Mouse (Mus musculus) heart, embryonic 12.5 days (tissue): ENCODE measurements around the gene Rap1gap. TPM values are rescaled to one million over a fixed set of nuclear protein-coding genes. Genes with fewer than 3 reads are reported as not detected.
A peak's percentile ranks its signal among the peaks of the same experiment; 100 is the strongest.

Source experiments
- ATAC-seq: fragments of 200-750 bp; cut with Nextera tagmentation; 2 replicates; pipeline ENCODE4 v1.8.0; 2017; ENCODE audit warnings: moderate TSS enrichment, moderate library complexity; ENCODE audit not compliant: insufficient number of reproducible peaks, low FRiP score
- H3K27ac ChIP-seq: fragments of 300-500 bp; sonication (generic); 2 replicates; pipeline ENCODE4 v1.5.1; 2016; ENCODE audit warnings: mild to moderate bottlenecking, moderate library complexity; ENCODE audit not compliant: poor library complexity, severe bottlenecking
- H3K27me3 ChIP-seq: fragments of 300-500 bp; sonication (generic); replicated peaks from 2 replicates; pipeline ENCODE4 v1.6.1; 2016; ENCODE audit warnings: mild to moderate bottlenecking, moderate library complexity
- H3K36me3 ChIP-seq: fragments of 300-500 bp; sonication (generic); 2 replicates; pipeline ENCODE4 v1.6.1; 2016; ENCODE audit warnings: mild to moderate bottlenecking, moderate library complexity
- H3K4me1 ChIP-seq: fragments of 300-500 bp; sonication (generic); replicated peaks from 2 replicates; pipeline ENCODE4 v1.6.1; 2016; ENCODE audit warnings: mild to moderate bottlenecking
- H3K4me2 ChIP-seq: fragments of 300-500 bp; sonication (generic); 2 replicates; pipeline ENCODE4 v1.6.1; 2016; ENCODE audit warnings: mild to moderate bottlenecking, moderate library complexity
- H3K4me3 ChIP-seq: fragments of 300-500 bp; sonication (generic); 2 replicates; pipeline ENCODE4 v1.5.1; 2016; ENCODE audit warnings: mild to moderate bottlenecking
- H3K9ac ChIP-seq: fragments of 300-500 bp; sonication (generic); 2 replicates; pipeline ENCODE4 v1.6.1; 2016; ENCODE audit warnings: mild to moderate bottlenecking, moderate library complexity
- H3K9me3 ChIP-seq: fragments of 300-500 bp; sonication (generic); replicated peaks from 2 replicates; pipeline ENCODE4 v1.6.1; 2016; ENCODE audit warnings: mild to moderate bottlenecking, moderate library complexity
- WGBS: fragments of 180-500 bp; shearing (Covaris S2); methylation state at CpG from one replicate; pipeline ENCODE4 v1.1.7; 2016; 5-methylcytosine and 5-hydroxymethylcytosine counted together
- polyA plus RNA-seq: library from polyadenylated mRNA; unstranded; fragments of >200 nt; fragmentation: Nextera tagmentation; extraction: Ambion mirVana; gene quantifications from 2 replicates; pipeline ENCODE4 v1.2.1, GENCODE M21; 2016

The Rap1gap gene
- polyA plus RNA-seq, 1 experiment from 2014 or later: 4.3 TPM

- Histone ChIP-seq H3K4me2 (no peak overlapping the region), H3K27me3 (peaks cover 3% of the 10 kb centered on the region; the same call in 1 of the 2 replicates), H3K4me1 (peaks cover 30% of the 10 kb centered on the region), H3K4me3 (no peak overlapping the region), H3K36me3 (no peaks in the 10 kb centered on the region), H3K27ac (no peak overlapping the region), H3K9ac (no peak overlapping the region), H3K9me3 (no peaks in the 10 kb centered on the region)
- WGBS: 68% methylated on average over 4 of the region's 4 CpGs
- no peak for ATAC-seq
Observed at GRCm38 (mm10) chr4:137748726-137749125, 84.2 kb downstream of the Rap1gap start.

DNA sequence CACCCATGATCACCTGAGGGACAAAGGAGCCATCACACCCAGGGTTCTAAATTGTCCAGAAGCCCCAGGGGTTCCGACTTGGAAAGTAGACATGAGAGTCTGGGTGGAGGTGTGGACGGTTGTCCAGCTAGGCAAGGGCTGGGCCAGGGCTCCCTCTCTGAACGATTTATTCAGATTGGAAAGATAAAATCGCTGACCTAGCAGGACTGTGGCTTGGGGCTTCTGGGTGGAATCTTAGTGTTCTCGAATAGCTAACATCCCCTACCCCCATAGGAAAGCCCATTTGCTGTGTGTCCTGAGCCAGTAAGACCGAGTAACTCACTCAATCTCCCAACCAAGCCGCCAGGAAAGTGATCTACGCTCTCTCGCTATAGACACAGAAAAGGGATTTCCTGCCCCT, 85.2 kb downstream of the Rap1gap start:
- 65% methylated on average over 9 of the region's 9 CpGs for WGBS
- no peak overlapping the region for H3K27ac ChIP-seq
- no peak for ATAC-seq

DNA sequence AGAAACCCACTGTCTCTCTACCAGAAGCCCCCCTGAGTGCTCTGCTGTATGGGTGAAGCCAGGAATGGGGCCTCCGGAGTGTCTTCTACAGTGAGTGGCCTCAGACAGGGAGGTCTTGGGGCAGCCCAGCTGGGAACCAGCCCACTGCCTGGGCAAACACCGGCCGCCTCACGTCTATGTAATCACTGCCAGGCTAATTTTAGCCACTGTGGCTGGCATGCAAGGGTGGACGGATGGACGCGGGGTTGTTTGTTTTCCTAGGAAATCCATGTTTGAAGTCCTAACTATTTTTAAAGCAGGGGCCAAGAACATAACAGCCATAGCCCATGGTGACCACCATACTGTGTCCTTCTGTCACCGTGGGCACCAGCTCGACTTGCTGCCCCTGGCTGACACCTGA, 85.6 kb downstream of the Rap1gap start:
- peaks cover 30% of the 10 kb centered on the region for H3K4me1 ChIP-seq
- ATAC-seq: no peak
- H3K4me2 ChIP-seq: no peak overlapping the region
- peak overlapping the region; percentile 42; the same call in 1 of the 2 replicates for H3K9ac ChIP-seq
- 45% methylated on average over 9 of the region's 9 CpGs for WGBS
- H3K27me3 ChIP-seq: peaks cover 3% of the 10 kb centered on the region; the same call in 1 of the 2 replicates
- no peaks in the 10 kb centered on the region for H3K36me3 ChIP-seq
- no peak overlapping the region for H3K4me3 ChIP-seq
- no peaks in the 10 kb centered on the region for H3K9me3 ChIP-seq
- no peak overlapping the region for H3K27ac ChIP-seq

More for the DNA sequence above, 85.2 kb downstream of the Rap1gap start:
- no peak overlapping the region for H3K4me2 ChIP-seq
- H3K36me3 ChIP-seq: no peaks in the 10 kb centered on the region
- peaks cover 30% of the 10 kb centered on the region for H3K4me1 ChIP-seq
- no peaks in the 10 kb centered on the region for H3K9me3 ChIP-seq
- no peak overlapping the region for H3K4me3 ChIP-seq
- H3K9ac ChIP-seq: peak overlapping the region; percentile 42; the same call in 1 of the 2 replicates
- H3K27me3 ChIP-seq: peaks cover 3% of the 10 kb centered on the region; the same call in 1 of the 2 replicates

GRCm38 (mm10) chr4:137751310-137751709, 86.8 kb downstream of the Rap1gap start:
- Histone ChIP-seq H3K9ac (0 out of 2 replicates have a peak overlapping the region, but pooled peaks have one; percentile 8), H3K36me3 (no peaks in the 10 kb centered on the region), H3K27me3 (peaks cover 3% of the 10 kb centered on the region; the same call in 1 of the 2 replicates), H3K4me1 (peaks cover 30% of the 10 kb centered on the region), H3K9me3 (no peaks in the 10 kb centered on the region), H3K4me2 (peak overlapping the region; percentile 26; the same call in 1 of the 2 replicates), H3K4me3 (no peak overlapping the region), H3K27ac (peak overlapping the region; percentile 50)
- ATAC-seq: peak; percentile 94
- 46% methylated on average over 8 of the region's 8 CpGs for WGBS

- H3K4me3 ChIP-seq: no peak overlapping the region
- peak overlapping the region; percentile 50 for H3K27ac ChIP-seq
Observed at GRCm38 (mm10) chr4:137751717-137752116, 87.2 kb downstream of the Rap1gap start.

DNA sequence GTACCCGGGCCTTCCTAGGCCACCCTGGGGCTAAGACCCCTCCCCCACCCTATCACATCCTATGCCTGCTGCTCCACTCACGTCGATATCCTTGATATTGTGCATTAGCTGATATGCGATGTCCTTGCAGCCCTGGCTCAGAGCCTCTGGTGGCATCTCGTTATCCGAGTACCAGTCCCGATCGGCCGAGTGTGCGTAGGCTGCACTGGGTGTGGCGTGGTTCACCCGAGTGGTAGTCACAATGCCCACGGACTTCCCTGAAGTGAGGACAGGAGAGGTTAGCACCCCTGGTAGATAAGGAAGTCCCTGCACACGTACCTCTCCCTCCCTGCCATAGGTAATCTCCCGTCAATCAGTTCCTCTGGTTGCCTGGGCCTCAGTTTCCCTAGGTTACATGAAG, 87.9 kb downstream of the Rap1gap start:
- Histone ChIP-seq H3K9me3 (no peaks in the 10 kb centered on the region), H3K4me1 (peaks cover 30% of the 10 kb centered on the region), H3K9ac (no peak overlapping the region), H3K36me3 (no peaks in the 10 kb centered on the region), H3K4me3 (no peak overlapping the region), H3K27me3 (peaks cover 10% of the 10 kb centered on the region; the same call in 1 of the 2 replicates), H3K27ac (peak overlapping the region; percentile 50; the same call in 1 of the 2 replicates), H3K4me2 (peak overlapping the region; percentile 26)
- peak; percentile 19; the same call in 1 of the 2 replicates for ATAC-seq
- 72% methylated on average over 15 of the region's 15 CpGs for WGBS

More at GRCm38 (mm10) chr4:137751717-137752116, 87.2 kb downstream of the Rap1gap start:
- Histone ChIP-seq H3K9ac (no peak overlapping the region), H3K4me2 (peak overlapping the region; percentile 26), H3K27me3 (peaks cover 6% of the 10 kb centered on the region; the same call in 1 of the 2 replicates), H3K36me3 (no peaks in the 10 kb centered on the region), H3K9me3 (no peaks in the 10 kb centered on the region), H3K4me1 (peaks cover 30% of the 10 kb centered on the region)
- peak; percentile 67 for ATAC-seq
- WGBS: 35% methylated on average over 9 of the region's 9 CpGs

GRCm38 (mm10) chr4:137753199-137753598, 88.7 kb downstream of the Rap1gap start:
- Histone ChIP-seq H3K27ac (no peak overlapping the region), H3K27me3 (peaks cover 10% of the 10 kb centered on the region; the same call in 1 of the 2 replicates), H3K9me3 (no peaks in the 10 kb centered on the region), H3K4me2 (no peak overlapping the region), H3K9ac (no peak overlapping the region), H3K36me3 (no peaks in the 10 kb centered on the region), H3K4me3 (no peak overlapping the region), H3K4me1 (peaks cover 30% of the 10 kb centered on the region)
- WGBS: 74% methylated on average over 7 of the region's 7 CpGs
- ATAC-seq: no peak

DNA sequence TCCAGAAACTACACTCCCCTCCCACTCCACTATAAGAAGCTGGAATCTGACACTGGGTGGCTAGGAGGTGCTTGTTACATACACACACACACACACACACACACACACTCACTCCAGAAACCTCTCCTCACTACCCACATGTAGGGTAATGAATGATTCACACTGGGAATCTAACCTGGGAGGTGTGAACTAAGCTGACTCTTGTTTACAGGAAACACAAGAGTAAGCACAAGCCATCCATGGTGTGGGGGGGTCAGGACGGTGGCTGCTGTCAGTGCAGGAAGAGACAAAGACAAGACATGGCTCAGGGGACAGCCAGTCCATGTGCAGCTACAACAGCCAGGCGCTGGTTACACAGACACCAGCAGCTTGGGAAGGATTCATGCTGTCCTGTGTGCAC, 89.9 kb downstream of the Rap1gap start:
- no peak overlapping the region for H3K27ac ChIP-seq

GRCm38 (mm10) chr4:137762886-137763285, 98.4 kb downstream of the Rap1gap start:
- Histone ChIP-seq H3K9ac (no peak overlapping the region), H3K4me1 (peaks cover 23% of the 10 kb centered on the region), H3K27ac (no peak overlapping the region), H3K9me3 (no peaks in the 10 kb centered on the region), H3K4me3 (no peak overlapping the region), H3K27me3 (no peaks in the 10 kb centered on the region), H3K36me3 (no peaks in the 10 kb centered on the region), H3K4me2 (no peak overlapping the region)
- no peak for ATAC-seq
- WGBS: 83% methylated on average over 9 of the region's 9 CpGs

More for the DNA sequence above, 89.9 kb downstream of the Rap1gap start:
- Histone ChIP-seq H3K4me1 (peaks cover 30% of the 10 kb centered on the region), H3K27me3 (peaks cover 10% of the 10 kb centered on the region; the same call in 1 of the 2 replicates), H3K4me3 (no peak overlapping the region), H3K36me3 (no peaks in the 10 kb centered on the region), H3K9ac (no peak overlapping the region), H3K9me3 (no peaks in the 10 kb centered on the region), H3K4me2 (no peak overlapping the region)
- no peak for ATAC-seq
- WGBS: 78% methylated on average over 2 of the region's 2 CpGs

- WGBS: 63% methylated on average over 8 of the region's 8 CpGs
- no peak overlapping the region for H3K27ac ChIP-seq
- H3K9ac ChIP-seq: no peak overlapping the region
- H3K9me3 ChIP-seq: no peaks in the 10 kb centered on the region
- no peak overlapping the region for H3K4me2 ChIP-seq
- H3K4me3 ChIP-seq: no peak overlapping the region
- no peaks in the 10 kb centered on the region for H3K36me3 ChIP-seq
- ATAC-seq: no peak
- peaks cover 23% of the 10 kb centered on the region for H3K4me1 ChIP-seq
- H3K27me3 ChIP-seq: no peaks in the 10 kb centered on the region
Observed at GRCm38 (mm10) chr4:137763920-137764495, 99.5 kb downstream of the Rap1gap start.

DNA sequence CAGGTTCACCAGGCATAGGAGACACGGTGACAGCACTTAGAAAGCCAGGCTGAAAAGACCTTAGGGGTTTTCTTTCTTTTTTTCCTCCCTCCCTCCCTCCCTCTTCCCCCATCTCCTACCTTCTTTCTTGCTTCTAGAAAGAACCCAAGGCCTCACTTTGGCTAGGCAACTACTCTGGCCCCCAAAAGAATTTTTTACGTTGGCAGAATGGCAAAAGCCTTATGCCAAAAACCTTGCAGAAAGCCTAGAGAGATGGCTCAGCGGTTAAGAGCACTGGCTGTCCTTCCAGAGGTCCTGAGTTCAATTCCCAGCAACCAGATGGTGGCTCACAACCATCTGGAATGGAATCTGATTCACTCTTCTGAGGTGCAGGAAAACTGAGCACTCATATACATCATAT, 100.1 kb downstream of the Rap1gap start:
- Histone ChIP-seq H3K9me3 (no peaks in the 10 kb centered on the region), H3K4me1 (peaks cover 28% of the 10 kb centered on the region), H3K36me3 (no peaks in the 10 kb centered on the region), H3K27me3 (no peaks in the 10 kb centered on the region), H3K27ac (no peak overlapping the region), H3K4me2 (no peak overlapping the region), H3K4me3 (no peak overlapping the region), H3K9ac (no peak overlapping the region)
- 76% methylated on average over 3 of the region's 3 CpGs for WGBS
- ATAC-seq: no peak
